Mouse (Mus musculus) embryonic facial prominence, embryonic 14.5 days (tissue): ENCODE measurements at regions not wholly inside any gene's neighbourhood (a gene's known extent, or its start where the extent isn't known, plus 50 kb on each side); places are given as distances from the start of the nearest gene placed in this dataset.

Experiments used
- ATAC-seq: fragments of 200-750 bp; cut with Nextera tagmentation; 2 replicates; pipeline ENCODE4 v1.8.0; 2017; ENCODE audit warnings: low read depth, moderate number of reproducible peaks, moderate TSS enrichment
- DNase-seq: peaks from one replicate; pipeline ENCODE4 v3.0.0-alpha.2; 2015; ENCODE audit warnings: low spot score
- H3K27ac ChIP-seq: fragments of 300-500 bp; sonication (generic); replicated peaks from 2 replicates; pipeline ENCODE4 v1.5.1; 2014; ENCODE audit warnings: low read depth, mild to moderate bottlenecking, low read length, moderate library complexity
- H3K27me3 ChIP-seq: fragments of 300-500 bp; sonication (generic); replicated peaks from 2 replicates; pipeline ENCODE4 v1.6.1; 2014; ENCODE audit warnings: low read length; ENCODE audit not compliant: control insufficient read depth, insufficient read depth
- H3K36me3 ChIP-seq: fragments of 300-500 bp; sonication (generic); 2 replicates; pipeline ENCODE4 v1.6.1; 2014; ENCODE audit warnings: low read length, mixed read lengths; ENCODE audit not compliant: control insufficient read depth, insufficient read depth
- H3K4me1 ChIP-seq: fragments of 300-500 bp; sonication (generic); 2 replicates; pipeline ENCODE4 v1.6.1; 2014; ENCODE audit warnings: antibody characterized with exemption, low read length; ENCODE audit not compliant: control insufficient read depth, insufficient read depth
- H3K4me2 ChIP-seq: fragments of 300-500 bp; sonication (generic); 2 replicates; pipeline ENCODE4 v1.6.1; 2014; ENCODE audit warnings: low read depth, mild to moderate bottlenecking, low read length, moderate library complexity, mixed read lengths
- H3K4me3 ChIP-seq: fragments of 300-500 bp; sonication (generic); 2 replicates; pipeline ENCODE4 v1.5.1; 2014; ENCODE audit warnings: low read depth, mild to moderate bottlenecking, low read length
- H3K9ac ChIP-seq: fragments of 300-500 bp; sonication (generic); 2 replicates; pipeline ENCODE4 v1.6.1; 2014; ENCODE audit warnings: low read depth, mild to moderate bottlenecking, low read length, moderate library complexity, mixed read lengths
- H3K9me3 ChIP-seq: fragments of 300-500 bp; sonication (generic); 2 replicates; pipeline ENCODE4 v1.6.1; 2016; ENCODE audit warnings: low read length; ENCODE audit not compliant: control insufficient read depth
- WGBS: fragments of 180-500 bp; shearing (Covaris S2); extraction: QIAGEN DNeasy Blood & Tissue Kit; methylation state at CpG from one replicate; pipeline ENCODE4 v1.1.7; 2014; 5-methylcytosine and 5-hydroxymethylcytosine counted together

GRCm38 (mm10) chr15:61342618-61343017, 419.8 kb upstream of the A1bg start:
- H3K27ac ChIP-seq = no peak overlapping the region
- no peaks in the 10 kb centered on the region for H3K27me3 ChIP-seq
- H3K4me2 ChIP-seq = no peak overlapping the region
- H3K4me3 ChIP-seq = no peak overlapping the region
- no peaks in the 10 kb centered on the region for H3K36me3 ChIP-seq
- no peaks in the 10 kb centered on the region for H3K4me1 ChIP-seq
- 87% methylated on average over 1 of the region's 1 CpGs for WGBS
- H3K9me3 ChIP-seq = no peaks in the 10 kb centered on the region
- no peak for DNase-seq
- H3K9ac ChIP-seq = no peak overlapping the region
- no peak for ATAC-seq

- H3K4me2 ChIP-seq = no peak overlapping the region
- H3K27me3 ChIP-seq = no peaks in the 10 kb centered on the region
- H3K4me1 ChIP-seq = no peaks in the 10 kb centered on the region
- ATAC-seq = 0 out of 2 replicates have a peak, but pooled peaks have one; percentile 26
- no peak overlapping the region for H3K27ac ChIP-seq
- no peak overlapping the region for H3K9ac ChIP-seq
- no peak overlapping the region for H3K4me3 ChIP-seq
- DNase-seq = peak; percentile 8
- H3K9me3 ChIP-seq = no peaks in the 10 kb centered on the region
- no peaks in the 10 kb centered on the region for H3K36me3 ChIP-seq
- 72% methylated on average over 2 of the region's 2 CpGs for WGBS
Measured at GRCm38 (mm10) chr15:61327925-61328324, 405.1 kb upstream of the A1bg start.

GRCm38 (mm10) chr15:61322243-61322642, 399.4 kb upstream of the A1bg start:
- no peak for DNase-seq
- WGBS = 89% methylated on average over 7 of the region's 7 CpGs

GRCm38 (mm10) chr15:61309452-61310165, 386.8 kb upstream of the A1bg start:
- H3K27me3 ChIP-seq = no peaks in the 10 kb centered on the region
- H3K9me3 ChIP-seq = no peaks in the 10 kb centered on the region
- DNase-seq = no peak
- WGBS = 65% methylated on average over 6 of the region's 6 CpGs
- ATAC-seq = no peak
- no peaks in the 10 kb centered on the region for H3K4me1 ChIP-seq
- no peak overlapping the region for H3K27ac ChIP-seq
- no peaks in the 10 kb centered on the region for H3K36me3 ChIP-seq
- H3K4me3 ChIP-seq = no peak overlapping the region
- no peak overlapping the region for H3K4me2 ChIP-seq
- H3K9ac ChIP-seq = no peak overlapping the region

More at GRCm38 (mm10) chr15:61322243-61322642, 399.4 kb upstream of the A1bg start:
- no peak overlapping the region for H3K4me3 ChIP-seq
- no peaks in the 10 kb centered on the region for H3K9me3 ChIP-seq
- H3K4me2 ChIP-seq = no peak overlapping the region
- no peak for ATAC-seq
- H3K27ac ChIP-seq = no peak overlapping the region
- H3K36me3 ChIP-seq = no peaks in the 10 kb centered on the region
- H3K4me1 ChIP-seq = no peaks in the 10 kb centered on the region
- no peaks in the 10 kb centered on the region for H3K27me3 ChIP-seq
- no peak overlapping the region for H3K9ac ChIP-seq

GRCm38 (mm10) chr15:61308936-61309335, 386.1 kb upstream of the A1bg start:
- H3K4me3 ChIP-seq = no peak overlapping the region
- no peaks in the 10 kb centered on the region for H3K27me3 ChIP-seq
- ATAC-seq (no peak), DNase-seq (peak; percentile 41)
- no peaks in the 10 kb centered on the region for H3K9me3 ChIP-seq
- H3K4me1 ChIP-seq = no peaks in the 10 kb centered on the region
- no peak overlapping the region for H3K27ac ChIP-seq
- H3K36me3 ChIP-seq = no peaks in the 10 kb centered on the region
- no peak overlapping the region for H3K9ac ChIP-seq
- no peak overlapping the region for H3K4me2 ChIP-seq
- WGBS = 81% methylated on average over 4 of the region's 4 CpGs

GRCm38 (mm10) chr15:61304546-61304945, 381.7 kb upstream of the A1bg start:
- Histone ChIP-seq H3K27ac (no peak overlapping the region), H3K4me1 (no peaks in the 10 kb centered on the region), H3K9ac (no peak overlapping the region), H3K9me3 (no peaks in the 10 kb centered on the region), H3K36me3 (no peaks in the 10 kb centered on the region), H3K4me3 (no peak overlapping the region), H3K27me3 (no peaks in the 10 kb centered on the region), H3K4me2 (no peak overlapping the region)
- ATAC-seq (no peak), DNase-seq (no peak)
- WGBS = 74% methylated on average over 3 of the region's 3 CpGs

GRCm38 (mm10) chr15:61299796-61300195, 377.0 kb upstream of the A1bg start:
- Histone ChIP-seq H3K4me3 (no peak overlapping the region), H3K36me3 (no peaks in the 10 kb centered on the region), H3K4me2 (no peak overlapping the region), H3K27me3 (no peaks in the 10 kb centered on the region), H3K27ac (no peak overlapping the region), H3K9me3 (no peaks in the 10 kb centered on the region), H3K4me1 (no peaks in the 10 kb centered on the region), H3K9ac (no peak overlapping the region)
- ATAC-seq (no peak), DNase-seq (peak; percentile 68)
- 73% methylated on average over 6 of the region's 6 CpGs for WGBS

- H3K4me1 ChIP-seq = no peaks in the 10 kb centered on the region
- H3K36me3 ChIP-seq = no peaks in the 10 kb centered on the region
- DNase-seq = no peak
- H3K4me3 ChIP-seq = no peak overlapping the region
- H3K27me3 ChIP-seq = no peaks in the 10 kb centered on the region
- H3K27ac ChIP-seq = no peak overlapping the region
- H3K9me3 ChIP-seq = no peaks in the 10 kb centered on the region
- H3K9ac ChIP-seq = no peak overlapping the region
- H3K4me2 ChIP-seq = no peak overlapping the region
- no peak for ATAC-seq
- WGBS = 77% methylated on average over 5 of the region's 5 CpGs
Measured at GRCm38 (mm10) chr15:61297447-61298208, 374.8 kb upstream of the A1bg start.
